Mouse (Mus musculus) c-Kit-positive CD71-positive TER-119-positive erythroid progenitor cells, embryonic 14.5 days (primary cell): ENCODE measurements around the gene Fa2h.

Source experiments
- DNase-seq: peaks from one replicate; pipeline ENCODE4 v3.0.0-alpha.2; 2013; ENCODE audit warnings: low spot score

Gene Fa2h

GRCm38 (mm10) chr8:111299363-111299820, 94.2 kb downstream of the Fa2h start:
- DNase-seq: peak; percentile 69

GRCm38 (mm10) chr8:111298011-111298410, 95.6 kb downstream of the Fa2h start:
- no peak for DNase-seq
